Mouse (Mus musculus) heart, postnatal 0 days (tissue): ENCODE measurements at regions not wholly inside any gene's neighbourhood (a gene's known extent, or its start where the extent isn't known, plus 50 kb on each side); places are given as distances from the start of the nearest gene placed in this dataset.

ENCODE experiments used
- CTCF ChIP-seq: IDR thresholded peaks from 2 replicates; pipeline ENCODE4 v1.5.1; 2016; ENCODE audit warnings: antibody characterized with exemption, control low read depth, low read depth
- EP300 ChIP-seq: IDR thresholded peaks from 2 replicates; pipeline ENCODE4 v1.6.1; 2016; ENCODE audit warnings: antibody characterized with exemption, low read depth

DNA sequence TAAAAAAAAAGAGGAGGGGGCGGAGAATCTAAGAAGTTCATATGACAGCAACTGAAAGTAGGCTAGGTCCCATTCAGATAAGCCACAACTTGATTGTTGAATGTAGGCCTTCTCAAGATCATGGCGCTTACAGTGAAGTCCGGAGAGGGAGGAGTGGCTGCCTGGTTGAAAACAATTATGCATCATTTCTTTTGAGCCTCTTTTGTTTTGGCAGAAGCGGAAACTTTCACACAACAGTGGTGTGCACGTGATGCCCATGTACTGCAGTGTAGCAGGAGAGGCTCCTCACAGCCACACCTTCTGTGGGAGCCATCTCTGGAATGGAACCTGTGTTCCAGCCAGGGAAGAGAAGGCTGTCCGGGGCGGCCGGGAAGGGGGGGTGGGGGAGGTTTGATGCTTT is 83.3 kb upstream of the Map3k1 start:
- TF ChIP-seq EP300: no peak
- no peak for TF ChIP-seq CTCF
